Mouse (Mus musculus) ES-E14 (cell line): ENCODE measurements around the gene Aplp2. TPM values are rescaled to one million over a fixed set of nuclear protein-coding genes. Genes with fewer than 3 reads are reported as not detected.
A peak's percentile ranks its signal among the peaks of the same experiment; 100 is the strongest.

Experiments
- DNase-seq: peaks from one replicate; pipeline ENCODE4 v3.0.0-alpha.2; 2013; ENCODE audit warnings: low read depth, low spot score
- H3K27ac ChIP-seq: 2 replicates; pipeline ENCODE4 v1.5.1; 2012; ENCODE audit warnings: low read depth, mild to moderate bottlenecking, low read length, moderate library complexity, mixed read lengths; ENCODE audit not compliant: poor library complexity, insufficient read depth, severe bottlenecking
- H3K36me3 ChIP-seq: 2 replicates; pipeline ENCODE4 v1.6.1; 2012; ENCODE audit warnings: mild to moderate bottlenecking, low read length, moderate library complexity, mixed read lengths; ENCODE audit not compliant: control insufficient read depth, poor library complexity, insufficient read depth, severe bottlenecking
- H3K4me1 ChIP-seq, 2 experiments: fragments of 150-350 bp in 1 of 2; sonication (generic) in 1 of 2; 2 replicates each; pipeline ENCODE4 v1.6.1; 2012; ENCODE audit warnings: low read length in 2 of 2, mild to moderate bottlenecking in 1 of 2, mixed read lengths in 1 of 2; ENCODE audit not compliant: control insufficient read depth in 2 of 2, insufficient read depth in 2 of 2, poor library complexity in 1 of 2
- H3K4me3 ChIP-seq, 2 experiments: fragments of 150-350 bp in 1 of 2; sonication (generic) in 1 of 2; 2 replicates each; pipeline ENCODE4 v1.5.1; 2012; ENCODE audit warnings: low read length in 2 of 2, low read depth in 1 of 2, mild to moderate bottlenecking in 1 of 2, mixed read lengths in 1 of 2; ENCODE audit not compliant: insufficient read depth in 1 of 2, poor library complexity in 1 of 2, severe bottlenecking in 1 of 2
- H3K9ac ChIP-seq: 2 replicates; pipeline ENCODE4 v1.6.1; 2012; ENCODE audit warnings: low read depth, mild to moderate bottlenecking, low read length, mixed read lengths; ENCODE audit not compliant: poor library complexity, insufficient read depth, severe bottlenecking
- H3K9me3 ChIP-seq: fragments of 150-350 bp; sonication (generic); 2 replicates; pipeline ENCODE4 v1.6.1; 2012; ENCODE audit warnings: low read depth, mild to moderate bottlenecking, low read length; ENCODE audit not compliant: control insufficient read depth, insufficient read depth
- CHD2 ChIP-seq: IDR thresholded peaks from 2 replicates; pipeline ENCODE4 v1.6.1; 2014; ENCODE audit warnings: mild to moderate bottlenecking, low read depth, low read length, inconsistent platforms
- HCFC1 ChIP-seq: IDR thresholded peaks from 2 replicates; pipeline ENCODE4 v1.6.1; 2012; ENCODE audit warnings: low read length, inconsistent platforms, borderline replicate concordance; ENCODE audit not compliant: insufficient read depth
- MAFK ChIP-seq: IDR thresholded peaks from 2 replicates; pipeline ENCODE4 v1.6.1; 2014; ENCODE audit warnings: mild to moderate bottlenecking, low read depth, low read length, inconsistent platforms; ENCODE audit not compliant: insufficient read depth
- ZC3H11A ChIP-seq: IDR thresholded peaks from 2 replicates; pipeline ENCODE4 v1.6.1; 2012; ENCODE audit warnings: low read depth, mild to moderate bottlenecking, inconsistent platforms, low read length, borderline replicate concordance
- ZNF384 ChIP-seq: IDR thresholded peaks from 2 replicates; pipeline ENCODE4 v1.6.1; 2012; ENCODE audit warnings: low read depth, low read length, inconsistent platforms
- in situ Hi-C, 2 experiments: fragments of 600-800 bp; cut with MboI; formaldehyde crosslinking; loops; one replicate each; pipeline ENCODE4 v1.15.1; 2025; ENCODE audit warnings: low sequenced_read_pairs in 2 of 2, inconsistent platforms in 1 of 2; ENCODE audit not compliant: unreplicated experiment in 2 of 2
- total RNA-seq: library from RNA; depleted of rRNA; stranded (reverse); fragments of 300-350 nt; gene quantifications from 2 replicates; pipeline ENCODE4 v1.2.3, GENCODE M21; 2012; rRNA removed

Gene Aplp2
- total RNA-seq = 320 and 535 TPM in 2 replicates

GRCm38 (mm10) chr9:31211690-31212499 lies at the start of gene Aplp2:
Gene Aplp2 (minus strand): TSS chr9:31211815.
- Histone ChIP-seq H3K4me3 (peak within 1 kb of the TSS; percentile 92 to 98), H3K9me3 (no peaks in the 10 kb centered on the region), H3K9ac (peak within 1 kb of the TSS; percentile 77), H3K27ac (no peak within 1 kb of the TSS; the same call in 1 of the 2 replicates), H3K4me1 (peaks cover 2 to 6% of the 10 kb centered on the region in 2 experiments; a peak in 1 of 4 replicates), H3K36me3 (no peaks in the 10 kb centered on the region)
- TF ChIP-seq ZC3H11A (no peak), HCFC1 (peak; percentile 61; the same call in 1 of the 2 replicates), MAFK (no peak), CHD2 (0 out of 2 replicates have a peak, but pooled peaks have one; percentile 23), ZNF384 (no peak)
- in situ Hi-C loops = no loop called here
- peak; percentile 97 for DNase-seq

GRCm38 (mm10) chr9:31260219-31260618 lies 48.6 kb upstream of the Aplp2 start:
- TF ChIP-seq HCFC1 (no peak), ZNF384 (no peak), CHD2 (no peak), MAFK (no peak), ZC3H11A (no peak)
- H3K4me3 ChIP-seq = no peak overlapping the region
- H3K36me3 ChIP-seq = no peaks in the 10 kb centered on the region
- no peaks in the 10 kb centered on the region for H3K9me3 ChIP-seq
- H3K4me1 ChIP-seq = no peaks in the 10 kb centered on the region
- in situ Hi-C loops = no loop called here
- DNase-seq = no peak
- H3K27ac ChIP-seq = no peak overlapping the region
- no peak overlapping the region for H3K9ac ChIP-seq

DNA sequence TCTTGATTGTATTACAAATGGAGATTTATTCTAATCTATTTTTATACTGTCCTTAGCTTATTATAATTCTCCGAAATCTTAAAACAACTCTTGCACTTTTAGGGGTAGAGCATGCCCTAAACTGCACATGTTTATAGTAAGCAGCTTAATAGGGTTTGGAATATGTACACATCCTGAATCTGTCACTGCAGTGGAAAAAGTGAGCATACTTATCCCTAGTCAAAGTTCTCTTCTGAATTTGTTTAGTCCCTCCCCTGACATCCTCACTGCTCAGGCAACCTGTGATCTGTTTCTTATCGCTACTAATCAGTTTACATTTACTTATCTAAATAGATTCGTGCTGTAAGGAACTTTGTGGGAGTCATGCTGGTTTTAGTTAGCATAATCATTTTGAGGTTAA lies 46.6 kb upstream of the Aplp2 start:
- Histone ChIP-seq H3K9me3 (no peaks in the 10 kb centered on the region), H3K4me3 (no peak overlapping the region), H3K27ac (no peak overlapping the region), H3K9ac (no peak overlapping the region), H3K4me1 (peaks cover 7 to 10% of the 10 kb centered on the region in 2 experiments; a peak in 3 of 4 replicates), H3K36me3 (no peaks in the 10 kb centered on the region)
- TF ChIP-seq MAFK = no peak
- no peak for TF ChIP-seq HCFC1
- no peak for DNase-seq
- in situ Hi-C loops = no loop called here

DNA sequence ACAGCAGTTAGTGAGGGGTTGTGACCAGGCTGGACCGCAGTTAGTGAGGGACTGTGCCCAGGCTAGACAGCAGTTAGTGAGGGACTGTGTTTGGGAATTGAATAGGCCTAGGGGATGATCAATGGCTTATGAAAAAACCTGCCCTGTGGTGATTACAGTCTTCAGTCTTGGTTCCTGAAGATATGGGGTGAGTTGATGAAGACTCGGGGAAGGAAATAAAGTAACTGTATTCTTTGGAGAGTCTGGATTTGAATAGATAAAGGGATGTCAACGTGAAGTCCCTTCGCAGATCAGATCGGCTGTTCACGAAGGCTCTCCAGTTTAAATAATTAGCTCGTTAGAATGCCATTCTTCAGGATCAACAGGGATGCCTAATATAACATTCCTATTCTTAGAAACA lies 44.3 kb upstream of the Aplp2 start:
- in situ Hi-C loops = no loop called here
- no peak for DNase-seq
- Histone ChIP-seq H3K4me1 (peaks cover 9 to 12% of the 10 kb centered on the region in 2 experiments; a peak in 3 of 4 replicates), H3K9ac (no peak overlapping the region), H3K9me3 (no peaks in the 10 kb centered on the region), H3K36me3 (no peaks in the 10 kb centered on the region), H3K27ac (no peak overlapping the region), H3K4me3 (no peak overlapping the region)
- TF ChIP-seq CHD2 (no peak), ZC3H11A (no peak), MAFK (no peak), ZNF384 (no peak), HCFC1 (no peak)

- H3K27ac ChIP-seq = peak overlapping the region; percentile 71; the same call in 1 of the 2 replicates
- H3K4me3 ChIP-seq = peak overlapping the region in 1 of 2 experiments; percentile 6; a peak in 1 of 4 replicates
- no peaks in the 10 kb centered on the region for H3K36me3 ChIP-seq
- H3K9ac ChIP-seq = no peak overlapping the region
- in situ Hi-C loops = no loop called here
- peak; percentile 51 for DNase-seq
- peaks cover 9 to 12% of the 10 kb centered on the region in 2 experiments; a peak in 3 of 4 replicates for H3K4me1 ChIP-seq
- no peaks in the 10 kb centered on the region for H3K9me3 ChIP-seq
- no peak for TF ChIP-seq CHD2
- TF ChIP-seq MAFK = no peak
- TF ChIP-seq HCFC1 = no peak
Measured at GRCm38 (mm10) chr9:31254697-31255004, 43.0 kb upstream of the Aplp2 start.
